Comparison of ENCODE assay signal across 11 mouse cellular contexts in genomic region chr5:67216031-67216778, GRCm38 (mm10). TPM values are rescaled to one million over a fixed set of nuclear protein-coding genes. Genes with fewer than 3 reads are reported as not detected.
A peak's percentile ranks its signal among the peaks of the same experiment; 100 is the strongest.
DNase-seq lines count a peak whose midpoint lies in the region; ATAC-seq and TF ChIP-seq lines count a peak whose summit lies in the region.
"Had no signal": no experiment of that assay in that cellular context is flagged by ENCODE, and none has a peak within 500 bp of the region (broad histone marks: within the 10 kb centered on the region; RNA-seq: fewer than 3 reads in every experiment).

No protein-coding gene starts in this region.

- intact Hi-C loops in left cerebral cortex, postnatal 14 days (cut with DNase I) = no loop called here
- intact Hi-C loops in gastrocnemius, postnatal 14 days (cut with DNase I; ENCODE audit: low total_unique reads) = no loop called here

- H3K4me1 ChIP-seq in intestine, embryonic 14.5 days (replicated peaks; ENCODE audit: control insufficient read depth, insufficient read depth, low read length) = no peaks in the 10 kb centered on the region; the same call in 1 of the 2 replicates
- no peaks in the 10 kb centered on the region for H3K4me1 ChIP-seq in intestine, postnatal 0 days (replicated peaks; ENCODE audit: control insufficient read depth, insufficient read depth, low read length)
- peaks cover 17% of the 10 kb centered on the region for H3K4me1 ChIP-seq in embryonic facial prominence, embryonic 13.5 days
- no peaks in the 10 kb centered on the region for H3K4me1 ChIP-seq in hindbrain, postnatal 0 days (ENCODE audit: insufficient read depth, low read length)
- H3K4me1 ChIP-seq in neural tube, embryonic 11.5 days (ENCODE audit: control insufficient read depth, insufficient read depth, low read length) = peaks cover 15% of the 10 kb centered on the region

- peak overlapping the region; percentile 22; the same call in 1 of the 2 replicates for H3K4me2 ChIP-seq in intestine, embryonic 14.5 days (ENCODE audit: low read length)
- H3K4me2 ChIP-seq in intestine, postnatal 0 days (replicated peaks; ENCODE audit: low read depth) = no peak overlapping the region
- peak overlapping the region; percentile 53 for H3K4me2 ChIP-seq in embryonic facial prominence, embryonic 13.5 days
- H3K4me2 ChIP-seq in hindbrain, postnatal 0 days (ENCODE audit: low read depth, low read length) = peak overlapping the region; percentile 44
- peak overlapping the region; percentile 39 for H3K4me2 ChIP-seq in neural tube, embryonic 11.5 days (ENCODE audit: low read depth)

- H3K27ac ChIP-seq in intestine, embryonic 14.5 days (ENCODE audit: low read depth) = no peak overlapping the region
- H3K27ac ChIP-seq in intestine, postnatal 0 days (ENCODE audit: low read depth, low read length) = no peak overlapping the region
- no peak overlapping the region for H3K27ac ChIP-seq in embryonic facial prominence, embryonic 13.5 days
- H3K27ac ChIP-seq in hindbrain, postnatal 0 days = no peak overlapping the region
- H3K27ac ChIP-seq in neural tube, embryonic 11.5 days (ENCODE audit: low read depth, low read length) = no peak overlapping the region

- H3K36me3 ChIP-seq in intestine, embryonic 14.5 days (ENCODE audit: control insufficient read depth, insufficient read depth, low read length) = no peaks in the 10 kb centered on the region
- H3K36me3 ChIP-seq in intestine, postnatal 0 days (ENCODE audit: control insufficient read depth, insufficient read depth) = no peaks in the 10 kb centered on the region
- H3K36me3 ChIP-seq in embryonic facial prominence, embryonic 13.5 days = no peaks in the 10 kb centered on the region
- no peaks in the 10 kb centered on the region for H3K36me3 ChIP-seq in hindbrain, postnatal 0 days (ENCODE audit: insufficient read depth, low read length)
- H3K36me3 ChIP-seq in neural tube, embryonic 11.5 days (ENCODE audit: control insufficient read depth, insufficient read depth, low read length) = no peaks in the 10 kb centered on the region

- no peak for TF ChIP-seq CTCF in intestine, postnatal 0 days (IDR thresholded peaks at IDR 0.05; ENCODE audit: low read depth)
- no peak for TF ChIP-seq CTCF in hindbrain, postnatal 0 days (IDR thresholded peaks at IDR 0.05; ENCODE audit: low read depth)

- peaks cover 93% of the 10 kb centered on the region for H3K27me3 ChIP-seq in intestine, embryonic 14.5 days (replicated peaks; ENCODE audit: control insufficient read depth, insufficient read depth, low read length)
- H3K27me3 ChIP-seq in intestine, postnatal 0 days (replicated peaks; ENCODE audit: control insufficient read depth, insufficient read depth, low read length) = peaks cover 86% of the 10 kb centered on the region
- peaks cover 97% of the 10 kb centered on the region for H3K27me3 ChIP-seq in embryonic facial prominence, embryonic 13.5 days
- peaks cover 77% of the 10 kb centered on the region for H3K27me3 ChIP-seq in hindbrain, postnatal 0 days (ENCODE audit: insufficient read depth, low read length)
- peaks cover 88% of the 10 kb centered on the region for H3K27me3 ChIP-seq in neural tube, embryonic 11.5 days (ENCODE audit: control insufficient read depth, insufficient read depth, low read length)

- peak; percentile 49; the same call in 1 of the 2 replicates for ATAC-seq in intestine, embryonic 14.5 days (replicated peaks; ENCODE audit: low FRiP score, low TSS enrichment, low read depth)
- no peak for ATAC-seq in intestine, postnatal 0 days
- ATAC-seq in embryonic facial prominence, embryonic 13.5 days (ENCODE audit: insufficient number of reproducible peaks, insufficient read depth, low FRiP score, low TSS enrichment, low read depth) = no peak
- ATAC-seq in hindbrain, postnatal 0 days = peak; percentile 47
- ATAC-seq in neural tube, embryonic 11.5 days (ENCODE audit: insufficient read depth, low FRiP score, low TSS enrichment) = no peak

- peak; percentile 59 for DNase-seq in intestine, embryonic 14.5 days (ENCODE audit: low spot score)
- DNase-seq in hindbrain, postnatal 0 days (ENCODE audit: low spot score) = no peak
- peak; percentile 20 for DNase-seq in neural tube, embryonic 11.5 days (ENCODE audit: low spot score)
- no peak for DNase-seq in left cerebral cortex, postnatal 14 days (ENCODE audit: low spot score in 2 of 2)
- DNase-seq in gastrocnemius, postnatal 14 days = no peak
- DNase-seq in spleen, adult 12 weeks (ENCODE audit: low spot score) = no peak
- DNase-seq: lung, postnatal 10 days; right cerebral cortex, adult 18-20 months; thymus, postnatal 25 days had no signal

- 1% methylated on average over 49 of the region's 49 CpGs for WGBS in intestine, embryonic 14.5 days
- 2% methylated on average over 49 of the region's 49 CpGs for WGBS in intestine, postnatal 0 days
- under 1% methylated on average over 45 of the region's 49 CpGs for WGBS in embryonic facial prominence, embryonic 13.5 days
- WGBS in hindbrain, postnatal 0 days = under 1% methylated on average over 42 of the region's 49 CpGs
- WGBS in neural tube, embryonic 11.5 days = 0% methylated on average over 49 of the region's 49 CpGs

- no peak overlapping the region for H3K4me3 ChIP-seq in intestine, embryonic 14.5 days (ENCODE audit: low read depth, low read length)
- no peak overlapping the region for H3K4me3 ChIP-seq in intestine, postnatal 0 days (ENCODE audit: low read depth, low read length)
- peak overlapping the region; percentile 30 for H3K4me3 ChIP-seq in embryonic facial prominence, embryonic 13.5 days
- H3K4me3 ChIP-seq in hindbrain, postnatal 0 days (ENCODE audit: low read length) = peak overlapping the region; percentile 15
- 0 out of 2 replicates have a peak overlapping the region, but pooled peaks have one; percentile 9 for H3K4me3 ChIP-seq in neural tube, embryonic 11.5 days (ENCODE audit: low read depth, low read length)

- H3K9me3 ChIP-seq in intestine, embryonic 14.5 days (ENCODE audit: control insufficient read depth, low read length) = no peaks in the 10 kb centered on the region
- no peaks in the 10 kb centered on the region for H3K9me3 ChIP-seq in intestine, postnatal 0 days (ENCODE audit: control insufficient read depth)
- H3K9me3 ChIP-seq in embryonic facial prominence, embryonic 13.5 days = no peaks in the 10 kb centered on the region
- no peaks in the 10 kb centered on the region for H3K9me3 ChIP-seq in hindbrain, postnatal 0 days (ENCODE audit: low read length)
- no peaks in the 10 kb centered on the region; the same call in 1 of the 2 replicates for H3K9me3 ChIP-seq in neural tube, embryonic 11.5 days (ENCODE audit: control insufficient read depth, low read length)

- no peak overlapping the region for H3K9ac ChIP-seq in intestine, embryonic 14.5 days (ENCODE audit: low read length)
- no peak overlapping the region for H3K9ac ChIP-seq in intestine, postnatal 0 days (ENCODE audit: low read depth, low read length)
- no peak overlapping the region for H3K9ac ChIP-seq in embryonic facial prominence, embryonic 13.5 days
- no peak overlapping the region for H3K9ac ChIP-seq in hindbrain, postnatal 0 days (replicated peaks; ENCODE audit: low read length)
- no peak overlapping the region for H3K9ac ChIP-seq in neural tube, embryonic 11.5 days (ENCODE audit: low read length)

RNA-seq across cellular contexts. Expression of gene Tmem33, which starts 44.2 kb away (rescaled TPM):
- 85.9 and 87.8 TPM in 2 replicates for polyA plus RNA-seq in intestine, embryonic 14.5 days (2014; fragmentation: Nextera tagmentation; extraction: Ambion mirVana)
- polyA plus RNA-seq in intestine, postnatal 0 days (2015; fragmentation: Nextera tagmentation; extraction: Ambion mirVana) = 140 TPM in 2 replicates
- polyA plus RNA-seq in embryonic facial prominence, embryonic 13.5 days (2015; fragmentation: Nextera tagmentation; extraction: Ambion mirVana) = 73.4 and 75.9 TPM in 2 replicates
- total RNA-seq in hindbrain, postnatal 0 days (2014; rRNA removed) = 64.5 and 83.3 TPM in 2 replicates
- 61.5 and 67.4 TPM in 2 replicates for polyA plus RNA-seq in hindbrain, postnatal 0 days (2015; fragmentation: Nextera tagmentation; extraction: Ambion mirVana)
- 101 and 104 TPM in 2 replicates for polyA plus RNA-seq in neural tube, embryonic 11.5 days (2014; fragmentation: Nextera tagmentation; extraction: Ambion mirVana)
- total RNA-seq in left cerebral cortex, postnatal 14 days (2021) = 10 to 100 TPM; 83.7 to 86.8 TPM
- total RNA-seq in gastrocnemius, postnatal 14 days (2021) = 10 to 100 TPM; 24.9 to 25.0 TPM

Comparison
In these comparisons a context has a peak if more than half of its experiments do, and no peak if none do; other contexts are left out.
1. ATAC-seq: peak in intestine, embryonic 14.5 days (single experiment) and hindbrain, postnatal 0 days (single experiment); none in intestine, postnatal 0 days (single experiment), embryonic facial prominence, embryonic 13.5 days (single experiment) and neural tube, embryonic 11.5 days (single experiment).
2. DNase-seq: peak in intestine, embryonic 14.5 days (single experiment) and neural tube, embryonic 11.5 days (single experiment); none in hindbrain, postnatal 0 days (single experiment), left cerebral cortex, postnatal 14 days (0 of 2), gastrocnemius, postnatal 14 days (single experiment) and spleen, adult 12 weeks (single experiment).
3. H3K4me3 ChIP-seq: peak in embryonic facial prominence, embryonic 13.5 days (single experiment), hindbrain, postnatal 0 days (single experiment) and neural tube, embryonic 11.5 days (single experiment); none in intestine, embryonic 14.5 days (single experiment) and intestine, postnatal 0 days (single experiment).